Mouse (Mus musculus) ES-E14 (cell line): Measurements from ENCODE around the gene Crkl.

ENCODE experiments used
- CHD2 ChIP-seq: IDR thresholded peaks from 2 replicates; pipeline ENCODE4 v1.6.1; 2014; ENCODE audit warnings: mild to moderate bottlenecking, low read depth, low read length, inconsistent platforms
- HCFC1 ChIP-seq: IDR thresholded peaks from 2 replicates; pipeline ENCODE4 v1.6.1; 2012; ENCODE audit warnings: low read length, inconsistent platforms, borderline replicate concordance; ENCODE audit not compliant: insufficient read depth
- MAFK ChIP-seq: IDR thresholded peaks from 2 replicates; pipeline ENCODE4 v1.6.1; 2014; ENCODE audit warnings: mild to moderate bottlenecking, low read depth, low read length, inconsistent platforms; ENCODE audit not compliant: insufficient read depth
- ZC3H11A ChIP-seq: IDR thresholded peaks from 2 replicates; pipeline ENCODE4 v1.6.1; 2012; ENCODE audit warnings: low read depth, mild to moderate bottlenecking, inconsistent platforms, low read length, borderline replicate concordance
- ZNF384 ChIP-seq: IDR thresholded peaks from 2 replicates; pipeline ENCODE4 v1.6.1; 2012; ENCODE audit warnings: low read depth, low read length, inconsistent platforms

GRCm38 (mm10) chr16:17536584-17536983 is 84.8 kb downstream of the Crkl start:
- no peak for TF ChIP-seq CHD2
- no peak for TF ChIP-seq ZC3H11A
- no peak for TF ChIP-seq HCFC1
- no peak for TF ChIP-seq MAFK
- TF ChIP-seq ZNF384: no peak
